Mouse (Mus musculus) lung, adult 2 months (tissue): ENCODE data around the gene Rps29. TPM values are rescaled to one million over a fixed set of nuclear protein-coding genes. Genes with fewer than 3 reads are reported as not detected.

Source experiments
- DNase-seq: peaks from one replicate; pipeline ENCODE4 v3.0.0; 2022
- H3K4me1 ChIP-seq: fragments of 200-500 bp; 2 replicates; pipeline ENCODE4 v1.6.1; 2011; ENCODE audit warnings: low read length; ENCODE audit not compliant: control insufficient read depth, insufficient read depth
- H3K4me3 ChIP-seq: fragments of 200-500 bp; replicated peaks from 2 replicates; pipeline ENCODE3; 2011; ENCODE audit warnings: low read depth, mild to moderate bottlenecking, control low read depth, low read length; ENCODE audit errors: extremely low read depth
- CTCF ChIP-seq: fragments of 200-500 bp; IDR thresholded peaks from 2 replicates; pipeline ENCODE4 v1.5.1; 2011; ENCODE audit warnings: mild to moderate bottlenecking, low read length, control low read depth; ENCODE audit not compliant: insufficient read depth
- POLR2A ChIP-seq: fragments of 200-500 bp; IDR thresholded peaks from 2 replicates; pipeline ENCODE4 v1.6.1; 2011; ENCODE audit warnings: low read depth, mild to moderate bottlenecking, control low read depth, low read length, borderline replicate concordance; ENCODE audit errors: extremely low read depth
- WGBS: fragments of 180-500 bp; shearing (Covaris S2); methylation state at CpG from one replicate; pipeline ENCODE4 v1.1.7; 2018; 5-methylcytosine and 5-hydroxymethylcytosine counted together
- polyA plus RNA-seq: library from polyadenylated mRNA; depleted of rRNA; stranded (reverse); fragments of >200 nt; gene quantifications from 2 replicates; pipeline ENCODE4 v1.2.3, GENCODE M21; 2012

Rps29 gene
- polyA plus RNA-seq, 1 experiment, result 892 TPM

- Histone ChIP-seq H3K4me1 (no peaks in the 10 kb centered on the region), H3K4me3 (no peak overlapping the region)
- 92% methylated on average over 2 of the region's 2 CpGs for WGBS
- no peak for DNase-seq
- no peak for TF ChIP-seq CTCF
- TF ChIP-seq POLR2A, result no peak
Observed at GRCm38 (mm10) chr12:69192637-69193036, 33.7 kb upstream of the Rps29 start.

- 85% methylated on average over 5 of the region's 5 CpGs for WGBS
- DNase-seq, result no peak
- Histone ChIP-seq H3K4me3 (no peak overlapping the region), H3K4me1 (peaks cover 5% of the 10 kb centered on the region)
- no peak for TF ChIP-seq POLR2A
Observed at GRCm38 (mm10) chr12:69191396-69191795, 32.4 kb upstream of the Rps29 start.

- no peak for TF ChIP-seq POLR2A
- no peak for TF ChIP-seq CTCF
- WGBS, result 95% methylated on average over 1 of the region's 1 CpGs
- Histone ChIP-seq H3K4me1 (peaks cover 7% of the 10 kb centered on the region), H3K4me3 (no peak overlapping the region)
- no peak for DNase-seq
Observed at GRCm38 (mm10) chr12:69190522-69190921, 31.5 kb upstream of the Rps29 start.

- WGBS, result 87% methylated on average over 9 of the region's 9 CpGs
- peaks cover 11% of the 10 kb centered on the region for H3K4me1 ChIP-seq
- H3K4me3 ChIP-seq, result no peak overlapping the region
- no peak for TF ChIP-seq CTCF
- no peak for TF ChIP-seq POLR2A
- no peak for DNase-seq
Observed at GRCm38 (mm10) chr12:69190074-69190473, 31.1 kb upstream of the Rps29 start.

- H3K4me1 ChIP-seq, result peaks cover 13% of the 10 kb centered on the region
- TF ChIP-seq CTCF (no peak), POLR2A (no peak)
- H3K4me3 ChIP-seq, result no peak overlapping the region
- DNase-seq, result no peak
- 53% methylated on average over 5 of the region's 5 CpGs for WGBS
Observed at GRCm38 (mm10) chr12:69186811-69187471, 28.0 kb upstream of the Rps29 start.

- no peak for TF ChIP-seq CTCF
- no peak for TF ChIP-seq POLR2A
- Histone ChIP-seq H3K4me1 (peaks cover 13% of the 10 kb centered on the region), H3K4me3 (peak overlapping the region; percentile 36)
- no peak for DNase-seq
- 61% methylated on average over 7 of the region's 7 CpGs for WGBS
Observed at GRCm38 (mm10) chr12:69185371-69185770, 26.4 kb upstream of the Rps29 start.

- 1% methylated on average over 86 of the region's 86 CpGs for WGBS
- TF ChIP-seq CTCF, result no peak
- no peak for TF ChIP-seq POLR2A
- peaks cover 13% of the 10 kb centered on the region for H3K4me1 ChIP-seq
- no peak for DNase-seq
- peak overlapping the region; percentile 98 for H3K4me3 ChIP-seq
Observed at GRCm38 (mm10) chr12:69184342-69185295, 25.6 kb upstream of the Rps29 start.

- Histone ChIP-seq H3K4me1 (peaks cover 13% of the 10 kb centered on the region), H3K4me3 (peak within 1 kb of the TSS; percentile 98)
- DNase-seq, result peak; percentile 99
- under 1% methylated on average over 84 of the region's 84 CpGs for WGBS
- TF ChIP-seq POLR2A, result peak; percentile 90
- no peak for TF ChIP-seq CTCF
Observed at GRCm38 (mm10) chr12:69183583-69184308, 24.8 kb upstream of the Rps29 start, which contains the start of the genes Rpl36al and Mgat2. Rpl36al (minus strand) TSS chr12:69184083. Mgat2 (plus strand) TSS chr12:69184157.

GRCm38 (mm10) chr12:69181800-69182199, 22.8 kb upstream of the Rps29 start:
- H3K4me3 ChIP-seq, result no peak overlapping the region
- DNase-seq, result no peak
- peaks cover 8% of the 10 kb centered on the region for H3K4me1 ChIP-seq
- WGBS, result 92% methylated on average over 4 of the region's 4 CpGs
- TF ChIP-seq POLR2A (no peak), CTCF (no peak)
